Mouse (Mus musculus): ENCODE results near the gene Cdon. TPM values are rescaled to one million over a fixed set of nuclear protein-coding genes. Genes with fewer than 3 reads are reported as not detected.
"Not testable (repeated sequence)": the region's sequence is repeated elsewhere in the genome, so short reads cannot be mapped to it uniquely, and the experiment has no call there.

The Cdon gene
- polyA plus RNA-seq, 1 experiment: 79.8 TPM

DNA sequence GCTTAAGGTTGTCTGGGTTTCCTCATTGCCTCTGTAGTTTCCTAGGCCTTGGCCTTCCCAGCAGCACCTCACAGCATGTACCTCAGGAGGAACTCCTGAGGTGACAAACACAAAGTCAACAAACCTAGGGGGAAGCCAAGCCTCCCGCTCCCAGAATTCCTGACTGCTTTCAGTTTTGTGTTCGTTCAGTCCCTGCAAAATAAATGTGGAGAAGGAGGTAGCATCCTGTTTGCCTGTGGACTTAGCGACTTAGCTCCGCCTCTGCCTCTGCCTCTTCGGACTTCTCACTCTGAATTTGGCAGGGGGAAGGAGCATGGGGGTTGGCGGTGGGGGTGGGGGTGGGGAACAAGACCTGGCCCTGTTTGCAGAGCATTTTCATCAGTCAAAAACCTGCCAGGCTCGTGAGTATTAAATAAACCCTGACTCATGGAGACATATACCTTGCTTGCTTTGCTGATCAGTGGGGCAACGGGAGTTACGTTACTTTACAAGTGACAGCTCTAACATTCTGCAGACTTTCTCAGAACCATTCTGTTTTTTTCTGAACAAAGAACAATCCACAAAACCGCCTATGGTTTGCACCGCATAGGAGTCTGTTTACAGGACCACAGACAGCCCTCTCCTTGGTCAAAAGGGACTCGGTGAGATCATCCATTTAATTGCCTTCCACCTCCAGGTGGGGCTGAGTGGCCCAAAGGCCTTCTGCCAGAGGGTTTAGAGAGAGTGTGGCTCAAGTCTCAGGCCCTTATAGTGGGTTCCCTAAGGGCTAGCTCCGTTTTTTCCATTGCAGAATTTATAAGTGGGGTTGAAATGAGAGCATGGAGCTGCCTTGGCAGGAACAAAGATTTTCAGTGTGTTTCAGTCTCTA, 15.7 kb upstream of the Cdon start:
- no peaks in the 10 kb centered on the region for H3K4me1 ChIP-seq (ENCODE audit: control insufficient read depth, insufficient read depth, low read length)
- H3K27ac ChIP-seq (ENCODE audit: insufficient read depth, low read length): peak overlapping the region; percentile 44; the same call in 1 of the 2 replicates
- TF ChIP-seq POLR2A (IDR thresholded peaks at IDR 0.05; ENCODE audit: low read depth, low read length): no peak
- no peak for TF ChIP-seq CTCF (IDR thresholded peaks at IDR 0.05; ENCODE audit: borderline replicate concordance, insufficient read depth, low read length)
- H3K4me3 ChIP-seq (ENCODE audit: insufficient read depth, low read length): no peak overlapping the region

GRCm38 (mm10) chr9:35411225-35411965, 9.5 kb upstream of the Cdon start:
- TF ChIP-seq POLR2A (IDR thresholded peaks at IDR 0.05; ENCODE audit: low read depth, low read length) (no peak), CTCF (IDR thresholded peaks at IDR 0.05; ENCODE audit: borderline replicate concordance, insufficient read depth, low read length) (no peak)
- Histone ChIP-seq H3K27ac (ENCODE audit: insufficient read depth, low read length) (no peak overlapping the region), H3K4me1 (ENCODE audit: control insufficient read depth, insufficient read depth, low read length) (peaks cover 6% of the 10 kb centered on the region), H3K4me3 (ENCODE audit: insufficient read depth, low read length) (no peak overlapping the region)

- H3K4me1 ChIP-seq (ENCODE audit: control insufficient read depth, insufficient read depth, low read length): peaks cover 6% of the 10 kb centered on the region
- H3K27ac ChIP-seq (ENCODE audit: insufficient read depth, low read length): no peak overlapping the region
- no peak for TF ChIP-seq POLR2A (IDR thresholded peaks at IDR 0.05; ENCODE audit: low read depth, low read length)
- TF ChIP-seq CTCF (IDR thresholded peaks at IDR 0.05; ENCODE audit: borderline replicate concordance, insufficient read depth, low read length): no peak
- H3K4me3 ChIP-seq (ENCODE audit: insufficient read depth, low read length): no peak overlapping the region
These were observed 9.0 kb upstream of the Cdon start for GRCm38 (mm10) chr9:35411975-35412374.

DNA sequence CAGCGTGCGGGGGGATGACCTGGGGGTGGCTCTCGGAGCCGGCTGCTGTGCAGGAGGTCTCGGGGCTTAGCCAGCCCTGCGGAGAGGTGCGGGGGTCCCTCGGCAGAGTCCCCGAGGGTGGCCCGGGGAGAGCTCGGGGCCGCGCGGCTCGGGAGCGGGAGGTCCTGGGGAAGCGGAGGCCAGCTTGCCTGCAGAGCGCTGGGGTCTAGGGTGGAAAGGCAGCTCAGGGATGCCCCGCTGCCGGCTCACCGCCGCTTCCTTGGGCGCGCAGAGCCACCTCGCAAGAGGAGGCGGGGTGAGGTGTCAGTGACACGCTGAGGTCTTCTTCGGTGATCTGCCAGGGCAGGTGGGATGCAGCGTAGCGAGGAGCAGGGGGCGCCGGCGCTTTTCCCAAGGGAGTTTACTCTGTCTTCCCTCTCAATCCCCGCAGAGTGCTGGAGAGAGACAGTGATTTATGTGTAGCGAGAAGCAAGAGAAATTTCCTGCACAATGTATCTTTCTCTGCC, 855 bp downstream of the Cdon start:
- TF ChIP-seq POLR2A (IDR thresholded peaks at IDR 0.05; ENCODE audit: low read depth, low read length) (no peak), CTCF (IDR thresholded peaks at IDR 0.05; ENCODE audit: borderline replicate concordance, insufficient read depth, low read length) (no peak)
- Histone ChIP-seq H3K4me3 (ENCODE audit: insufficient read depth, low read length) (peak overlapping the region; percentile 88), H3K4me1 (ENCODE audit: control insufficient read depth, insufficient read depth, low read length) (peaks cover 4% of the 10 kb centered on the region; the same call in 1 of the 2 replicates)

GRCm38 (mm10) chr9:35422405-35422941, 1.5 kb downstream of the Cdon start:
- H3K27ac ChIP-seq (ENCODE audit: insufficient read depth, low read length): peak overlapping the region; percentile 54; the same call in 1 of the 2 replicates
- H3K4me3 ChIP-seq (ENCODE audit: insufficient read depth, low read length): peak overlapping the region; percentile 88
- TF ChIP-seq CTCF (IDR thresholded peaks at IDR 0.05; ENCODE audit: borderline replicate concordance, insufficient read depth, low read length) (no peak), POLR2A (IDR thresholded peaks at IDR 0.05; ENCODE audit: low read depth, low read length) (0 out of 2 replicates have a peak, but pooled peaks have one; percentile 14)
- peaks cover 4% of the 10 kb centered on the region; the same call in 1 of the 2 replicates for H3K4me1 ChIP-seq (ENCODE audit: control insufficient read depth, insufficient read depth, low read length)

More for the DNA sequence above, 855 bp downstream of the Cdon start:
- peak overlapping the region; percentile 54; the same call in 1 of the 2 replicates for H3K27ac ChIP-seq (ENCODE audit: insufficient read depth, low read length)

DNA sequence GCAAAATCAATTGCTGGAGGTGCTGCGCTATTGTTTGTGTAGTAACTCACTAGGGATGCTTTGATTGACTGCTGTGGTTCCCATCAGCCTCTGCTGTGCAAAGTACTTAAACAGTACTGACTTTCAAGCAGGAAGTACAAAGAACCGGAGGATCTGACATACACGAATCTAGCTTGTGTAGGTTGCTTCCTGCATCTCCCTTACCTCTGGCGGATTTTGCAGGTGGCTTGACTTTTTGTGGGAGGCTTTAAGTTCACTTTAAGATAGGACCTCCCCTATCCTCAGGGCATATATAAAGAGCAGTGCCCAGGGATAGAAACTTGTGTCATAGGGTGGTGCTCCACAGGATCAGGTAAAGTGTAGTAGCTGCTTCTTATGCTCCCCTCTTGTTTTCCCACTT, 2.3 kb downstream of the Cdon start:
- H3K27ac ChIP-seq (ENCODE audit: insufficient read depth, low read length): no peak overlapping the region; the same call in 1 of the 2 replicates
- H3K4me3 ChIP-seq (ENCODE audit: insufficient read depth, low read length): peak overlapping the region; percentile 45
- peak; percentile 25; the same call in 1 of the 2 replicates for TF ChIP-seq POLR2A (IDR thresholded peaks at IDR 0.05; ENCODE audit: low read depth, low read length)
- no peak for TF ChIP-seq CTCF (IDR thresholded peaks at IDR 0.05; ENCODE audit: borderline replicate concordance, insufficient read depth, low read length)
- peaks cover 4% of the 10 kb centered on the region; the same call in 1 of the 2 replicates for H3K4me1 ChIP-seq (ENCODE audit: control insufficient read depth, insufficient read depth, low read length)

GRCm38 (mm10) chr9:35424671-35425070, 3.7 kb downstream of the Cdon start:
- no peak for TF ChIP-seq CTCF (IDR thresholded peaks at IDR 0.05; ENCODE audit: borderline replicate concordance, insufficient read depth, low read length)
- TF ChIP-seq POLR2A (IDR thresholded peaks at IDR 0.05; ENCODE audit: low read depth, low read length): no peak
- Histone ChIP-seq H3K4me1 (ENCODE audit: control insufficient read depth, insufficient read depth, low read length) (peaks cover 4% of the 10 kb centered on the region; the same call in 1 of the 2 replicates), H3K27ac (ENCODE audit: insufficient read depth, low read length) (peak overlapping the region; percentile 30; the same call in 1 of the 2 replicates), H3K4me3 (ENCODE audit: insufficient read depth, low read length) (peak overlapping the region; percentile 35)

DNA sequence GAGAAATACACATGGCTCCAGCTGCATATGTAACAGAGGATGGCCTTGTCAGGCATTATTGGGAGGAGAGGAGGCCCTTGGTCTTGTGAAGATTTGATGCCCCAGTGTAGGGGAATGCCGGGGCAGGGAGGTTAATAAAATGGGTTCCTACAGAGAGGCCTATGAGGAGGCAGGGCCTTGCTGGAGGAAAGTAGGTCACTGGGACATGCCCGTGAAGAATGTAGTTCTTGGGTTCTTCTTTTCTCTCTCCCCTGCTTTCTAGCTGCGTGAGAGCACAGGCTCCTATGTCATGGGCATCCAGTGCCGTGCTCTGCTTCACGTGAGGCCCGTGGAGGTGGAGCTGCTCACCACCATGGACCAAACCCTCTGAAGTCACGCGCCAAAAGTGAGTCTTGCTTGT, 9.5 kb downstream of the Cdon start:
- H3K27ac ChIP-seq (ENCODE audit: insufficient read depth, low read length): no peak overlapping the region
- TF ChIP-seq POLR2A (IDR thresholded peaks at IDR 0.05; ENCODE audit: low read depth, low read length): no peak
- TF ChIP-seq CTCF (IDR thresholded peaks at IDR 0.05; ENCODE audit: borderline replicate concordance, insufficient read depth, low read length): no peak
- H3K4me1 ChIP-seq (ENCODE audit: control insufficient read depth, insufficient read depth, low read length): peaks cover 6% of the 10 kb centered on the region; the same call in 1 of the 2 replicates
- no peak overlapping the region for H3K4me3 ChIP-seq (ENCODE audit: insufficient read depth, low read length)

- no peak overlapping the region for H3K4me3 ChIP-seq (ENCODE audit: insufficient read depth, low read length)
- H3K4me1 ChIP-seq (ENCODE audit: control insufficient read depth, insufficient read depth, low read length): peaks cover 8% of the 10 kb centered on the region; the same call in 1 of the 2 replicates
- H3K27ac ChIP-seq (ENCODE audit: insufficient read depth, low read length): no peak overlapping the region
- TF ChIP-seq CTCF (IDR thresholded peaks at IDR 0.05; ENCODE audit: borderline replicate concordance, insufficient read depth, low read length): no peak
- TF ChIP-seq POLR2A (IDR thresholded peaks at IDR 0.05; ENCODE audit: low read depth, low read length): no peak
These were observed 10.5 kb downstream of the Cdon start for GRCm38 (mm10) chr9:35431396-35431795.

GRCm38 (mm10) chr9:35432717-35433297, 11.9 kb downstream of the Cdon start:
- H3K4me1 ChIP-seq (ENCODE audit: control insufficient read depth, insufficient read depth, low read length); H3K4me3 ChIP-seq (ENCODE audit: insufficient read depth, low read length); H3K27ac ChIP-seq (ENCODE audit: insufficient read depth, low read length): not testable (repeated sequence)

Data from embryonic fibroblast, embryonic 13.5 days (primary cell).